Mouse (Mus musculus) layer of hippocampus, postnatal 10 days (tissue): Measurements from ENCODE around the gene Srpk2. TPM values are rescaled to one million over a fixed set of nuclear protein-coding genes. Genes with fewer than 3 reads are reported as not detected.
"Not testable (repeated sequence)": the region's sequence is repeated elsewhere in the genome, so short reads cannot be mapped to it uniquely, and the experiment has no call there.

Source experiments
- DNase-seq, 2 experiments: peaks; one replicate each; pipeline ENCODE4 v3.0.0; 2021; ENCODE audit warnings: low spot score in 2 of 2
- total RNA-seq, 2 experiments: library from RNA; stranded (reverse); gene quantifications; 2 replicates each; pipeline ENCODE4 v1.2.3; 2021

Srpk2 gene
- total RNA-seq, 2 experiments from 2014 or later = 143 to 151 TPM

DNA sequence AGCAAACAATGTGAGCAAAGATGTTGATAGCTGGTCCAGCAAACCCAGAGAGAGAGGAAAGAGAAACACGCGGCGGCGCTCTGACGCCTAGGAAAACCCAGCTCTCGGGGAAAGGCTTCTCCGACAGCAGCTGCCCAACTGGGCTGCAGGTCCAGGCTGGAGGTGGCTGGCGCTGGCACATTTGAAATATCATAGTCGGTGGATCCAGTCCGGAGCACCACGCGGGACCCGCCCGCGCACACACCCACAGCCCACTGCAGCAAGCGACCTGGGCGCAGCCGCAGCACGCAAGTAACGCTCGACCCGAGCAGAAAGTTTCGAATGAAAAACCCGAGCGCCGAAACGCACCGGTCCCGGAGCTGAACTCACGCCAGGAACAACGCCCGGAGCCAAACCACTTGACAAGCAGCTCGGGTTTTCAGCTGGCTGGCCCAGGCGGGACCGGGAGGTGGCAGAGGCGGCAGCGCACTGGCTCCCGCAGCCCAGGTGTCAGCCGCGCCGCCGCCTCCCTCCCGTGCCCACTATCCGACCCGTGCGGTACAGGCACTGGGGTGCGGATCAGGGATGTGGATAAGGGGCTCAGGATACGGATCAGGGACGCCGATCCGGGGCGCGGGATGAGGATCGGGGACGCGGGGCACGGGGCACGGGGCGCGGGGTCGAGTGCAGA lies 9.5 kb downstream of the Srpk2 start:
- DNase-seq = peak; percentile 69 to 74

DNA sequence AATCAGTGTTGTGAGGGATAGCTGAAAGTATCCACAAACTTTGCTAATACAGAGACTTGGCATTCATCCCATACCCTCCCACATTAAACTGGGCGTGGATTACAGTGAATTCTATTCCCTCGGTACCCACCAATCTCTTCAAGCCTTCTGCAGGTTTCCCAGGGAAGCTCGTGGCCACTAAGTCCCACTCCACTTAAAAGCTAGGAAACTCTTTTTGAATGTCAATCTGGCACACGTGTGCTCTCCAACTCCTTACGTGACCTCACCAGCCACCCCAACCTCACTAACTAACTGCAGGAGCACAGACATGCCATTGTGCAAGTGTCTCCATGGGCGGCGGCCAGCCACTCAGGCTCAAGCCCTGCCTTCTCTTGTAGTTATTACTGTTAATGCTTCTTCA lies 12.3 kb downstream of the Srpk2 start:
- no peak for DNase-seq

DNA sequence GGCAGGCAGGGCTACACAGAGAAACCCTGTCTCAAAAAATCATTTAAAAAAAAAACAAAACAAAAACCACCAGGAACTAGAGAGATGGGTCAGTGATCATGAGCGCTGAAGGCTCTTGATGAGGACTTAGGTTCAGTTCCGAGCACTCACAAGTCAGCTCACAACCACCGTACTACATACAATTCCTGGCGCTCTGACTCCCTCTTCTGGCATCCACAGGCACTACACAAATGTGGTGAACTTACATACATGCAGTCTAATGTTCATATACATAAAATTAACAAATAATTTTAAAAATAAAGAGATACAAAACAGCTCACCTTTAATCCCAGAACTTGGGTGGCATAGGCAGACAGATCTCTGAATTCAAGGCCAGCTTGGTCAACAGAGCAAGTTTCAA lies 13.5 kb downstream of the Srpk2 start:
- no peak for DNase-seq

DNA sequence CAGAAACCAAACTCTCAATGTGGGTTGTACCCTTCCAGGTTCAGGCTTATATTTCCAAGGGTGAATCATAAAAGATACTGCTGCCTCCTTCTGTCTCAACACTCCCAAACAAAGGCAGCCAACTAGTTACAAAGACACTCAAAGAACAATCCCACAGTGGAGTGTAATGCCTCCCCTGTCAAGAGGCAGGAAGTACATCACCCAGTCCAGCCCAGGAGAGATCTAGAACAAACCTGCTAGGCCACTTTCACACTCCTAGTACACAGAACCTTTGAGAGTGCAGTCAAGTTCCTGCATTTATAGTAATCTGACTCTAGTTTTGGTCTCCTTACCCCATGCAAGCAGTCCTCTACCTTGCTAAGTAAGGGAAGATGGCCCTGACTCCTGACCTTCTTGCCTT lies 18.5 kb downstream of the Srpk2 start:
- no peak for DNase-seq

DNA sequence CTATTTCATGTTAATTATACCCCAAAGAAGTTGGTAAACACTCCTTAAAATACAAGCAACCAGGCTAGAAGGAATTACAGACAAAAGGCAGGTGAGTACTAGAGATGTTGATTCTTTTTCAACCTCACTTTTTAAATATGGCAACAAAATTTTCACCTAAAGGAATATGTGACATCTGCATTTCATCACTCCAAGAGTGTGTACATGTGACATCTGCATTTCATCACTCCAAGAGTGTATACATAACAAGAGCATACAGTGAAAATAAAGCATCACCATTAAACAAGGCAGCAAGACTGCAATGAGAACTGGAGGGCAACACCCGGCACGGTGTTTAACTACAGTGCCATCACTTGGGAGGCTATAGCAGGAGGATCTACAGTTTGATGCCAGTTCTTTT lies 23.2 kb downstream of the Srpk2 start:
- no peak for DNase-seq

DNA sequence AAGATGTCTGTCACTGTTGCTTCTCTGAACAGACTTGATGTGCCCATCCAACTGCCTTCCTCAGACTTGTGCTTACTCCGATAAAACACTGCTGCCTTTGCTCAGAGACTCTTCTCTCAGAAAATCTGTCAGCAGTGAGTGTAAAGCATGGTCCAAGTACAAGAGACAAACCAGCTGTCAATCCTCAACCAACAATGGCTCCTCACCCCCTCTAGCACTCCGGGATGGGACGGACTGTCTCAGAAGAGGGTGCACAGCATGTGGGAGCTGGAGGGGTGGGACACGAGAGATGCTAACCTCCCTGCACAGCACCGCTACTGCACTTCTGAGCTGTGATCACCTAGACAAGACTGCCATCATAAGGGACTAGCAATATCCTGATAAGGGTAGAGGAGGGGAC lies 26.4 kb downstream of the Srpk2 start:
- DNase-seq = no peak

DNA sequence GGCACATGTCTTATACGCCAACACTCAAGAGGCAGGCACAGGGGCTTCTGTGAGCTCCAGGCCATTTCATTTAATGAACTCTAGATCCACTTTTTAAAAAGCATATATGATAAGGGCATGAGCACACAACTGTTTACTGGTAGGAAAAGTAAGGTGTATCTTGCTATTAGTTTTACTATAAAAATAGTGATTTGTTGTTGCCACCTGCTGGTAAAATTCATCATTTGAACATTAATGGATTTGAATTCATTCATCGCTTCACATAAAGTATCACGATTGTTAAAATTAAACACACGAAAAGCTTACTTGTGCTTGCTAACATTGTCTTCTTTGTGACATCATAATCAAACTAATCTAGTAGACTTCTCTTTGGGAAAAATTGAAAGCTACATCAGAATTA lies 27.8 kb downstream of the Srpk2 start:
- DNase-seq = no peak

DNA sequence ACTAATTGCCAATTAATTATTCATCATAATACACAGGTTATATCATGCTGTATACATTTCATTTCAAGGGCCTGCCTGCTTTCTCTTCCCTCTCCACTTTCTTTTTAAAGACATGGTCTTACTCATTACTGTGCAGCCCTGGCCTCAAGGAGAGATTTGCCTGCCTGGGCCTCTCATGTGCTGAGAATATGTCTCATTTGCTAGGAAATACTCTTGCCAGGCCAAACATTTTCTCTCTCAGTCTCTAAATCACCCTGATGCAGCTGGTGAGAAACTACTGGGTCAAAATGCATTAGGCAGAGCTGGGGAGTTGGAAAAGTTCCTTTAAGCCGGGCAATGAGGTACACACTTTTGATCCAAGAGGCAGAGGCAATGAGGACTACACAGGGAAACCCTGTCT lies 29.4 kb downstream of the Srpk2 start:
- DNase-seq = no peak

DNA sequence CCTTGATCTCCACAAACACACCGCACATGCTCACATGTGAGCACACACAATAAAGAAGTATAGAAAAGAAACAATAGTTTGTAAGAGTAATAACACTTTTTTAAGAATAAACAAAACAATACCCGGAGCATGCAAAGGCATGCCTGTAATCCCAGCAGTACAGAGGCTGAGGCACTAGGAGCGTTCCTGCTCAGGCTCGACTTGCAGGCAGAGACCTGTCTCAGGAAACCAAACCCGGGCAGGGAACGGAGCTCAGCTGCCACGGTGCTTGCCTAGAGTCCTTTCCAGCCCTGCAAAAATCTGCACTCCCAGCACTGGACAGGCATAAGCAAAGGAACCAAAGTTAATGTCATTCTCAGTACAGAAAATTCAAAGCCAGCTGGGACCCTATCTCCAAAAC lies 32.1 kb downstream of the Srpk2 start:
- DNase-seq = no peak

DNA sequence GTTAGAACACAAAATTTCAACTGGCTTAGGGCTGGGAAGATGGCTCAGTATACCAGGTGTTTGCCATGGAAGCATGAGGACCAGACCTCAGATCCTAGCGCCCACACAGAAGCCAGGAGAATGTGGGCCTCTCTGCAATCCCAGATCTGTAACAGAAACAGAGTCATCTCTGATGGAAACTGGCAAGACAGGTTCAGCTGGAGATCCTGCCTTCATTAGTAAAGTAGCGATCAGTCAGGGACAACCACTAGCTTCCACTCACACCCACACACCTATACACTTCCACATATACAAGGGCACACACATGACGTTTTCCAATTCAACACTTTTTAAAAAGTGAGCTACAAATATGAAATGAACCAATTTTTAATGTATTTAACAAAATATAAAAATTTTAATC lies 32.6 kb downstream of the Srpk2 start:
- DNase-seq = no peak

DNA sequence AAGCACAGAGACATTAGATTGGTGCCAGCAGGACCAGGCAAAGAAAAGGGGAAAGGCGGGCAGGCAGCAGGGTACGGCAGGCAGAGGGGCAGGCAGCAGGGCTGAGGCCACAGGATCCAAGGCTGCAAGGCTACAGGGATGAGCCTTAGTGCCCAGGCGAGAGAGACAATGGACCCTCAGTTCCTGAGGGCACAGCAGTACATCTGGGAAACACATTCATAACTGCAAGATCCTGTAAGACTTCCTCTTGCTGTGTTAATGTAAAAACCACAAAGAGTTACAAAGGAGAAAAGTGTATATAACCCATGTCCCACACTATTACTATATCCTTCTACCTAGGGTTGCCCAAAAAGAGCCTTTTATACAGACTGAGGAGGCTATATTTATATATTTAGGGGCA lies 33.9 kb downstream of the Srpk2 start:
- no peak for DNase-seq

DNA sequence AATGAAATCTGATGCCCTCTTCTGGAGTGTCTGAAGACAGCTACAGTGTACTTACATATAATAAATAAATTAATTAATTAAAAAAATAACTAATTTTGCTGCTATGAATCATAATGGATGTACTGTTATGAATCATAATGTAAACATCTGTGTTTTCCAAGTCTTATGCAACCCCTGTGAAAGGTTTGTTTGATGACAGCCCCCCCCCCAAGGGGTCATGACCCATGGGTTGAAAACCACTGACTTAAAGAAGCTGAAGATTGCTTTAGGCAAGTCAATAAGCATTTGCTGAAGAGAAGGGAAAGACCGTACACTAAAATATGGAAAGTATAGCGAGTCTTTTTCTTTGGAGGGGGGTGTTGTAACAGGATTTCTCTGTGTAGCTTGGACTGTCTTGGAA lies 35.2 kb downstream of the Srpk2 start:
- DNase-seq = no peak

DNA sequence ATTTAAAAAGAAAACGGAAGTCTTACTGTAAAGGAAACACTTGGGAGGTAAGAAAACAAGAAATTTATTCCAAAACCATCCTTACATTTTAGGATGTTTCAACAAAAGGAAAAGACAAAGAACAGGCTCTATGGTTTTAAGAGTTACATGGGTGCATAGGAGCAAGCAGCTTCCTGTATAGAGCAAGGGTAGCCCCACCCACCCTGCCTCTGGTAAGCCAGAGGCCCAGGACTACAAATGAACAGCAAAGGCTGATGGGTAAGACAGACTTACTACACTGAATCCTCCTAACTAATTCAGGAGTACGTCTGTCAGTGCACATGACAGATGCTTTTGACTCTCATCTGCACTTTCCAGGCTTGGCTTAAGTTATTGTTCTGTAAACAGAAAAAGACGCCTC lies 38.7 kb downstream of the Srpk2 start:
- DNase-seq = no peak

DNA sequence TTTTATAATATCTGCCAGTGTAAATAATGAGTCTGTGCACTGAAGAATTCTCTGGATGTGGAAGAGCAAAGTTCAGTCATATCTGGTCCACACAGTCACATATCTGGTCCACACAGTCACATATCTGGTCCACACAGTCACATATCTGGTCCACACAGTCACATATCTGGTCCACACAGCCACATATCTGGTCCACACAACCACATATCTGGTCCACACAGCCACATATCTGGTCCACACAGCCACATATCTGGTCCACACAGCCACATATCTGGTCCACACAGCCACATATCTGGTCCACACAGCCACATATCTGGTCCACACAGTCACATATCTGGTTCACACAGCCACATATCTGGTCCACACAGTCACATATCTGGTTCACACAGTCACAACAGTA lies 45.2 kb downstream of the Srpk2 start:
- DNase-seq = not testable (repeated sequence)

DNA sequence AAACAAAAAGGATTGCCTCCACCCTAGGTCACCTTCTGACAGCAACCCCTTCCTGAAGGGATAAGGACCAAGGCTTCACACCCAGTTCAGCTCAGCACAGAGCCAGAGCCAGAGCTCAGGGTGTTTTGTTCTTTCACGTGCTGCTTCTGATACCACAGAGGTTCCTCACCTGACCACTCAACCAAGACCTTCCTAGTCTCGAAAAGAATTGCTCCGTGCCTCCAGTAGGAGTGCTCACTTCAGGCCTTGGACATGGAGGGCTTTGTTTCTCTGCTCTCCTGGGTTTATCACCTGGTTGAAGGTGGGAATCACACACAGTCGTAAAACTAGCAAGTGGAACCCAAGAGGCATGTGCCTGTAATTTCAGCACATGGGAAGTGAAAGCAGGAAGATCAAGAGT lies 46.4 kb downstream of the Srpk2 start:
- DNase-seq = no peak

DNA sequence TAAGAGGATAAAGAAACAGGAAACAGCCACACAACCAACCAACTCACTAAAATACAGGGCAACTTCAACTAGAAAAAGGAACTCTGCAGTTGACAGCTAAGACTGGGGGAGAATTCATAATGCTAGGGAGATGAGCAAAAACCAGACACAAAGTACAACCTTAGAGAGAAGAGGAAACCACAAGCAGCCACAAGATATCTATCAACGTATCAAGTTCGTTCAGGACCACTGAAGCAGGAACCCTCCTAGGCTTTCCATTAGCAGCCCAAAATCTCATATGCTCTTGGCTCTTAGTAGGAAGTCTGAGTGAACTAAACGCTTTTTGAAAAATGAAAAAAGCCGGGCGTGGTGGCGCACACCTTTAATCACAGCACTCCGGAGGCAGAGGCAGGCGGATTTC lies 47.1 kb downstream of the Srpk2 start:
- no peak for DNase-seq

DNA sequence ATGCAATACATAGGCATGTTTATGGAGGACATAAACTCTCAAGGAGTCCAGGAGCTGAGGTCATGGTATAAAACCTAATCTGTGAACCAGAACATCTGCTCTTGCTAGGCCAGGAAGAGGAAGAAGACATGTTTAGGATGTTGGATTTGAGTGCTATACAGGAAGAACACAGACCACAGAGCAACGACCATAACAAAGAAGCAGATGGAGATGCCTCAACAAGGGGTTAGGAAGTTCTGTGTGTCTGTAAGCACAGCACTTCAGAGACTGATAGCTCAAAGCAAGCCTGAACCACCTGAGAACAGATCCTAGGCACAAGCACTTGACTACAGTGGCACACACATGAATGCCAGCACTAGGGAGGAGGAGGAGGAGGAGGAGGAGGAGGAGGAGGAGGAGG lies 52.9 kb downstream of the Srpk2 start:
- no peak for DNase-seq

DNA sequence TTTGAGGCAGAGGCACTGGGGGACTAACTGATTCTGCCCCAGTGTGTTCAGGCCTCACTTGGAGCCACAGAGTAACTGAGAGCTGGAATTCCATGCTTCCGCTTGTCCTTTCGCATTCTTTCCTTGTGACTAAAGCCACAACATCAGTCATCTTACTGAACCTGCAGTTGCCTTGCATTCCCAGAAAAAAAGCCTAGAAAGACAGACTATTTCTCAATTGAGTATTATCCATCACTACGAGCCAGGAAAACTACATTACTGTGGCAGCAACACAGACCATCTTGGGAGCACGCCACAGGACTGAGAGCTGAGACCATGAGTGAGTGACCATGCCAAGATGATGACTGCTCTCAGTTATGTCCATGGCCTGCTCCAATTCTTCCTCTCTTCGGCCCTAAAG lies 57.2 kb downstream of the Srpk2 start:
- DNase-seq = no peak

DNA sequence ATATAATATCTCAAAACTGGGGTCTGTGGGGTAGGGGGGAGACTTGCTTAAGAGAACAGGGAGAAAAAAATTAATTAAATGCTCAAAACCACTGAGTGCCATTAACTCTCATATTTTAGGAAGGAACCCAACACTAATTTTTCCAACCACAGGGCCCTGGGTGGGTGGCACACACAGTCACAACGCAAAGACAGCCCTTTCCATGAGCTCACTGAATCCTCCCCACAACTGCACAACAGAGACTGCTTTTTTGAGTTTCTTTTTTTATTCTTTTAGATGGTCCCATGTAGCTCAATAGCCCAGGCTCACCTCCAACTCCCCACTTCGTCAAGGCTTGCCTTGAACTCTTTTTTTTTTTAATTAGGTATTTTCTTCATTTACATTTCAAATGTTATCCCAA lies 58.2 kb downstream of the Srpk2 start:
- no peak for DNase-seq

DNA sequence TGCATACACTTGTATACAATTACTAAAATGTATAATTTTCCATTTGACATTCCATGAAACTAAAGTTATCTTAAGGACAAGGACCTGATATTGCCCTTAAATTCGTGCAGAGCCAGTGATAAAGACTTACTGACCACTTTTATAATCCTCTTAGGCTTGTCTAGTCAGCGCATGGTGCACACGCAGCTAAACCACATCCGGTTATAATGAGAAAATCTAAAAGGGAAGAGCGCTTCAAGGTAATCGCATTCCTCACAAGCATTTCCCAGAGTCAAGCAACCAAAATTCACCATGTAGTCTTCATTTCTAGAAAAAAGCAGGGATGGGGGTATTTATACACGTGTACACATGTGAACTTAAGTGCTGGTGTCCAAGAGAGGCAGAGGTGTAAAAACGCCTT lies 63.8 kb downstream of the Srpk2 start:
- DNase-seq = no peak

DNA sequence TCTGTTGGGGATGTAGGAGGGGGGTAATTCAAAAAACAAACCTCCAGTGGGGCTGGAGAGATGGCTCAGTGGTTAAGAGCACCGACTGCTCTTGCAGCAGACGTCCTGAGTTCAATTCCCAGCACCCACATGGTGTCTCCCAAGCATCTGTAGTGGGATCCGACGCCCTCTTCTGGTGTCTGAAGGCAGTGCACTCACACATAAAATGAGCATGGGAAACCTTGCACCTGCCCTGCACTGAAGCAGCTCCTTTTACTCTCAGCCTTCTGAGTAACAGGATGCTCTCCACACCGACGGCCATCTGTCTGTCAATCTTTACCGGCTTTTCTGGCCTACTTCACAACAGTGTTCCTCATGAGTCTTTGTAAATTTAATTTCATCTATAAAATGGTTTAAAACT lies 65.8 kb downstream of the Srpk2 start:
- no peak for DNase-seq

DNA sequence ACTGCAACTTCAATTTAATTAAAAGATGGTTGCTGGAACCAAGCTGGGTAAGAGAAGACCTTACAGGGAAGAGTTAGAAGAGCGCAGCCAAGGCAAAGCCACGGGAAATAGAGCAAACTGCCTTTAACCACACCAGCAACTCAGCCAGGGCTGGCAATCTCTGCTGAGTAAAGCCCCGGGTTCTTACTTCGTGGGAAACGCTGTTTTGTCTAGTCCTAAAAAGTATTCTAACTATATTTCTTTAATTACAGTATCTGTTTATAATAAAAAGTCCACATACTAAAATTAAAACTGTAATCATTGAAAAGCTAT lies 67.4 kb downstream of the Srpk2 start:
- no peak for DNase-seq

DNA sequence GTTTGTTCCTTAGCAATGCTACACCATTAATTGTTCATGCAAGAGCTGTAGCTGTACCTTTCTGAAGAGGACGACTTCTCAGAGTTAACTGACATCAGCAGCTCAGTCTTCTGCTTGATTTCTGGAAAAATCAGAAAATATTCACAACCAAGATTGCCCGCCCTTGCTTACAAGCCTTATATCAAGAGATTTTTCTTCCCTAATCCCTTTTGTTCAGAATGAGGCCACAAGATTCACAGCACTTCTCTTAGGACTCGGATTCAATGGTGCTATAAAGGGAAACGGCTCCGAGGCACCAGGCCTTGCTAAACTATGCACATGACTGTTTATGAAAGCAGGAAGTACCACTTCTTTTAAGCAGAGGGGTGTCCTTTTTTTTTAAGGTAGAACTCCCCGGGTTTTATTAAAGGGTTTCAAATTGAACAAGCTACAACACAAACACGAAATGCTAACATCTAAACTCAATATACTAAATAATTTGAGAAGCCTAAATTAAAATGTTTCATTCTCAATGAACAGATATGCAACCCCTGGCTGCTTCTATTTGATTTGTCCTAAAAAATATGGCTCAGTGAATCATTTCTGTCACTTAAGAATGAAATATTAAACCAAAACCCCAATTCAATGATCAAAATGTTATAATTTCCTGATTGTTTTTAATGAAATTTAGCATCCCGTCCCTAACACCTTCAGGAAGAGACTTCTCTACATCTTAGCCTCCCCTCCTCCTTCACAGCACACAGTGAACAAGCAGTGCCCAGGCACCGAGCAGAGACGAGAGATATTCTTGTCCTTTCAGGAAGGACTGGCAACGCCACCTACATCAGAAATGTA lies 67.9 kb downstream of the Srpk2 start:
- DNase-seq = peak; percentile 34 to 59
